Mouse (Mus musculus): ENCODE data around the gene Ndufab1.

GRCm38 (mm10) chr7:122066945-122067516 is 34.7 kb downstream of the Ndufab1 start, which contains the start of the genes Ubfd1 and Ears2:
- 0 out of 2 replicates have a peak, but pooled peaks have one; percentile 40 for TF ChIP-seq CTCF (IDR thresholded peaks at IDR 0.05; ENCODE audit: borderline replicate concordance, control insufficient read depth, extremely low read depth, insufficient read depth, low read length, poor library complexity)
- no peak; the same call in 1 of the 2 replicates for TF ChIP-seq POLR2A (IDR thresholded peaks at IDR 0.05; ENCODE audit: control insufficient read depth, extremely low read depth, insufficient read depth, low read length, poor library complexity)

Data from thymus, adult 2 months (tissue).